Mouse (Mus musculus) limb, embryonic 14.5 days (tissue): ENCODE results near the gene Slc51a. TPM values are rescaled to one million over a fixed set of nuclear protein-coding genes. Genes with fewer than 3 reads are reported as not detected.

Source experiments
- ATAC-seq: fragments of 200-750 bp; cut with Nextera tagmentation; 2 replicates; pipeline ENCODE4 v1.8.0; 2017; ENCODE audit warnings: low read depth, moderate number of reproducible peaks, moderate TSS enrichment; ENCODE audit not compliant: low FRiP score
- DNase-seq: peaks from one replicate; pipeline ENCODE4 v3.0.0-alpha.2; 2015; ENCODE audit warnings: low spot score
- H3K27ac ChIP-seq: fragments of 300-500 bp; sonication (generic); replicated peaks from 2 replicates; pipeline ENCODE4 v1.5.1; 2014; ENCODE audit warnings: low read depth, mild to moderate bottlenecking, low read length, moderate library complexity, mixed read lengths
- H3K27me3 ChIP-seq: fragments of 300-500 bp; sonication (generic); 2 replicates; pipeline ENCODE4 v1.6.1; 2014; ENCODE audit warnings: low read length, mixed read lengths; ENCODE audit not compliant: control insufficient read depth, insufficient read depth
- H3K36me3 ChIP-seq: fragments of 300-500 bp; sonication (generic); 2 replicates; pipeline ENCODE4 v1.6.1; 2014; ENCODE audit warnings: mild to moderate bottlenecking, low read length, moderate library complexity, mixed read lengths; ENCODE audit not compliant: control insufficient read depth, insufficient read depth
- H3K4me1 ChIP-seq: fragments of 300-500 bp; sonication (generic); 2 replicates; pipeline ENCODE4 v1.6.1; 2014; ENCODE audit warnings: antibody characterized with exemption, low read length, mixed read lengths; ENCODE audit not compliant: control insufficient read depth, insufficient read depth
- H3K4me2 ChIP-seq: fragments of 300-500 bp; sonication (generic); replicated peaks from 2 replicates; pipeline ENCODE4 v1.6.1; 2014; ENCODE audit warnings: low read depth, mild to moderate bottlenecking, low read length, moderate library complexity; ENCODE audit not compliant: severe bottlenecking
- H3K4me3 ChIP-seq: fragments of 300-500 bp; sonication (generic); replicated peaks from 2 replicates; pipeline ENCODE4 v1.5.1; 2014; ENCODE audit warnings: low read length
- H3K9ac ChIP-seq: fragments of 300-500 bp; sonication (generic); 2 replicates; pipeline ENCODE4 v1.6.1; 2014; ENCODE audit warnings: mild to moderate bottlenecking, low read depth, low read length, moderate library complexity; ENCODE audit not compliant: severe bottlenecking
- H3K9me3 ChIP-seq: fragments of 300-500 bp; sonication (generic); 2 replicates; pipeline ENCODE4 v1.6.1; 2016; ENCODE audit warnings: low read length; ENCODE audit not compliant: control insufficient read depth
- POLR2A ChIP-seq: fragments of 200-500 bp; IDR thresholded peaks from 2 replicates; pipeline ENCODE4 v1.8.0; 2012; ENCODE audit warnings: inconsistent platforms, mild to moderate bottlenecking, moderate library complexity, borderline replicate concordance; ENCODE audit not compliant: insufficient read depth, insufficient read length; ENCODE audit errors: extremely low read depth
- WGBS: fragments of 180-500 bp; shearing (Covaris S2); extraction: QIAGEN DNeasy Blood & Tissue Kit; methylation state at CpG from one replicate; pipeline ENCODE4 v1.1.7; 2014; 5-methylcytosine and 5-hydroxymethylcytosine counted together
- polyA plus RNA-seq, 2 experiments: library from polyadenylated mRNA; depleted of rRNA in 1 of 2; stranded (reverse) in 1 of 2; unstranded in 1 of 2; fragments of >200 nt; fragmentation: Nextera tagmentation in 1 of 2; extraction: Ambion mirVana in 1 of 2; gene quantifications; 2 replicates each; pipeline versions ENCODE4 v1.2.1 to v1.2.3; 2012 to 2014

Gene Slc51a
- polyA plus RNA-seq, 2 experiments, result 0.10 to 0.30 TPM

- Histone ChIP-seq H3K9me3 (no peaks in the 10 kb centered on the region), H3K36me3 (no peaks in the 10 kb centered on the region), H3K9ac (no peak overlapping the region), H3K27ac (no peak overlapping the region), H3K27me3 (no peaks in the 10 kb centered on the region), H3K4me1 (peaks cover 9% of the 10 kb centered on the region), H3K4me3 (peak overlapping the region; percentile 86), H3K4me2 (peak overlapping the region; percentile 80)
- no peak for TF ChIP-seq POLR2A
- ATAC-seq (no peak), DNase-seq (no peak)
- WGBS, result 82% methylated on average over 1 of the region's 1 CpGs
These were observed 55.8 kb downstream of the Slc51a start for GRCm38 (mm10) chr16:32431926-32432325.

DNA sequence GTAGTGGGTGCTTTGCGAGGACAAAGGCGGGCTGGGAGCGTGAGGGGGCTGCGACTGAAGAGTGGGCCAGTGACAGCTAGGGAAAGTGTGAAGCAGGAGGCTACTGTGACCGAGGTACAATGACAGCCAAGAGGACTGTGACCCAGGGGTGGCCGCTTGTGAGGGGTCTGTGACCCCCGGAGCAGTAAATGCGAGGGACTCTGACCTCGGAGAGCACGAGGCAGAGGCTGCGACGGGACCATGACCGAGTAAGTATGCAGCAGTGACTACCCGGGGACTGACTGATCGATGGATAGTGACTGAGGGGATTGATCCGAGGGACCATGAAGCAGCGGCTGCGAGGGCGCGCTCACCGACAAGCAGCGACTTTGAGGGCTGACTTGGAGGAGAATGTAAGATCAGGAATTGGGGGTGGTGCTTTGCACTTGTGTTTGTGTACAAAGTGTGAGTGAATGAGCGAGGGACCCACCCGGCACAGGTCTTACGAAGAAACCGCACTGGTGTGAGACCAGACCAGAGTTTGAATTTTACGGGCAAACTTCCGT is 56.6 kb downstream of the Slc51a start:
- Histone ChIP-seq H3K4me2 (peak overlapping the region; percentile 80), H3K4me3 (peak overlapping the region; percentile 86), H3K27me3 (no peaks in the 10 kb centered on the region), H3K9ac (peak overlapping the region; percentile 85), H3K36me3 (no peaks in the 10 kb centered on the region; the same call in 1 of the 2 replicates), H3K27ac (peak overlapping the region; percentile 89), H3K4me1 (peaks cover 9% of the 10 kb centered on the region), H3K9me3 (no peaks in the 10 kb centered on the region)
- no peak; the same call in 1 of the 2 replicates for ATAC-seq
- TF ChIP-seq POLR2A, result no peak
- 2% methylated on average over 28 of the region's 28 CpGs for WGBS
- peak; percentile 4 for DNase-seq

DNA sequence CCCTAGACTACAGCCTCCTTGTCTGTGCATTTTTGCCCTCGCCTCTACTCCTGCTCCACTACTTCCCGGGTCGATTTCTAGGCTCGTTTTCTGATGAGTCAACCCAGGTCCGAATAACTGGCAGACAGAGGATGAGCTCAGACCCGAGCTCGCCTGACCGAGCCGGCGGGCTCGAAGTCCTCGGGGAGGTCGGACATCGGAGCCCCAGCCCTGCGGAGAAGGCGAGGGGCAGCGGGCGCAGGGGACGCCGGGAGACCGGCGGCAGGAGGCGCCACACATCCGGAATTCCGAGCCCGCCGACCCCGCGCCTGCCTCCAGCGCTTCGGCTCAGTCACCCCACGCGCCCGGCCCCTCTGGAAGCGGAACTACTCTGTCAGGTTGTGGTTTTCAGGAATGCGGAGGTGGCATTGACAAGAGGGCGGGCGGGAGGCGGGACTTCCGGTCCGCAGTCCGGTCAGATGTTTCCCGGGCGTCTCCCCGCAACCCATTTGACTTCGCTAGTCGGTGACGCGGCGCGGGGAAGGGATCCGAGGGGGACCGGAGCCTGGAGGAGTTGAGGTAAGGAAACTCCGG is 57.1 kb downstream of the Slc51a start, which contains the start of gene Pcyt1a:
Gene Pcyt1a, plus strand, starts transcription at position 448 of the 573 bp plus-strand sequence.
- H3K27me3 ChIP-seq, result no peaks in the 10 kb centered on the region
- no peaks in the 10 kb centered on the region; the same call in 1 of the 2 replicates for H3K36me3 ChIP-seq
- H3K9me3 ChIP-seq, result no peaks in the 10 kb centered on the region
- DNase-seq (peak; percentile 95), ATAC-seq (peak; percentile 97)
- peaks cover 9% of the 10 kb centered on the region for H3K4me1 ChIP-seq
- H3K4me3 ChIP-seq, result peak within 1 kb of the TSS; percentile 86
- 0 out of 2 replicates have a peak, but pooled peaks have one; percentile 15 for TF ChIP-seq POLR2A
- peak within 1 kb of the TSS; percentile 89 for H3K27ac ChIP-seq
- WGBS, result 3% methylated on average over 44 of the region's 54 CpGs
- peak within 1 kb of the TSS; percentile 80 for H3K4me2 ChIP-seq
- peak within 1 kb of the TSS; percentile 85 for H3K9ac ChIP-seq

DNA sequence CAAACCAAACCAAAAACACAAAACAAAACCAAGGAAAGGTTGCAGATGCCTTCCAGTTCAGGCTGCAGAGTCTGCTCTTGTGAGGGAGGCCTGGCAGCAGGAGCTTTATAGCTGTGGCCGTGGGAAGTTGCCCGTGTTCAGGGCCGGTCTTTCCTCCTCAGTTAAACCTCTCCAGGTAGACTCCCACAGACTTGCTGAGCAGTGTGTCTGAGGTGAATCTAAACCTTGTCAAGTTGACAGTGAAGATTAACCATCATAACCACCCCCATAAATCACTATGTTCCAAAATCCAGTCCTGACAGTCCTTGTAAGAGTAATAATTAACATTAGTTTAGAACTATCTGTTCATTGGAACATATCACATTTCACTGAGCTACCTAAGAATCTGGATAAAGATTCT is 60.2 kb downstream of the Slc51a start:
- H3K9me3 ChIP-seq, result no peaks in the 10 kb centered on the region
- 94% methylated on average over 3 of the region's 3 CpGs for WGBS
- H3K36me3 ChIP-seq, result no peaks in the 10 kb centered on the region; the same call in 1 of the 2 replicates
- no peak overlapping the region for H3K4me2 ChIP-seq
- peaks cover 9% of the 10 kb centered on the region for H3K4me1 ChIP-seq
- ATAC-seq, result no peak
- H3K9ac ChIP-seq, result no peak overlapping the region
- H3K4me3 ChIP-seq, result no peak overlapping the region
- DNase-seq, result no peak
- H3K27ac ChIP-seq, result no peak overlapping the region
- TF ChIP-seq POLR2A, result no peak
- no peaks in the 10 kb centered on the region for H3K27me3 ChIP-seq

Other genes with a start within 250 kb of the Slc51a start
- 11.7 and 13.3 TPM in 2 replicates for gene Fbxo45, start 240.7 kb downstream of the Slc51a start, polyA plus RNA-seq (2012; rRNA removed)
- gene Fbxo45, start 240.7 kb downstream of the Slc51a start, polyA plus RNA-seq (2014; fragmentation: Nextera tagmentation; extraction: Ambion mirVana), result 14.0 and 20.3 TPM in 2 replicates
- gene Wdr53, start 240.7 kb downstream of the Slc51a start, polyA plus RNA-seq (2012; rRNA removed), result 13.7 and 13.8 TPM in 2 replicates
- gene Wdr53, start 240.7 kb downstream of the Slc51a start, polyA plus RNA-seq (2014; fragmentation: Nextera tagmentation; extraction: Ambion mirVana), result 17.8 and 18.1 TPM in 2 replicates
- gene Smco1, start 216.4 kb downstream of the Slc51a start, polyA plus RNA-seq (2012; rRNA removed), result not detected in 2 replicates
- gene Smco1, start 216.4 kb downstream of the Slc51a start, polyA plus RNA-seq (2014; fragmentation: Nextera tagmentation; extraction: Ambion mirVana), result not detected in 2 replicates
- gene Rnf168, start 210.4 kb downstream of the Slc51a start, polyA plus RNA-seq (2012; rRNA removed), result 14.1 and 14.8 TPM in 2 replicates
- 28.5 and 31.8 TPM in 2 replicates for gene Rnf168, start 210.4 kb downstream of the Slc51a start, polyA plus RNA-seq (2014; fragmentation: Nextera tagmentation; extraction: Ambion mirVana)
- gene Ubxn7, start 155.6 kb downstream of the Slc51a start, polyA plus RNA-seq (2012; rRNA removed), result 23.7 and 24.6 TPM in 2 replicates
- gene Ubxn7, start 155.6 kb downstream of the Slc51a start, polyA plus RNA-seq (2014; fragmentation: Nextera tagmentation; extraction: Ambion mirVana), result 18.6 and 23.5 TPM in 2 replicates
- gene Tm4sf19, start 87.4 kb downstream of the Slc51a start, polyA plus RNA-seq (2012; rRNA removed), result 0.10 and 0.24 TPM in 2 replicates
- 0.15 TPM in 1 of 2 replicates, not detected in the other for gene Tm4sf19, start 87.4 kb downstream of the Slc51a start, polyA plus RNA-seq (2014; fragmentation: Nextera tagmentation; extraction: Ambion mirVana)
- gene Tctex1d2, start 68.2 kb downstream of the Slc51a start, polyA plus RNA-seq (2012; rRNA removed), result 15.3 and 16.9 TPM in 2 replicates
- 25.6 and 25.9 TPM in 2 replicates for gene Tctex1d2, start 68.2 kb downstream of the Slc51a start, polyA plus RNA-seq (2014; fragmentation: Nextera tagmentation; extraction: Ambion mirVana)
- gene Pcyt1a, start 57.0 kb downstream of the Slc51a start, polyA plus RNA-seq (2012; rRNA removed), result 22.0 and 23.4 TPM in 2 replicates
- gene Pcyt1a, start 57.0 kb downstream of the Slc51a start, polyA plus RNA-seq (2014; fragmentation: Nextera tagmentation; extraction: Ambion mirVana), result 45.9 and 47.8 TPM in 2 replicates
- not detected in 2 replicates for gene Zdhhc19, start 8.4 kb upstream of the Slc51a start, polyA plus RNA-seq (2012; rRNA removed)
- not detected in 2 replicates for gene Zdhhc19, start 8.4 kb upstream of the Slc51a start, polyA plus RNA-seq (2014; fragmentation: Nextera tagmentation; extraction: Ambion mirVana)
- gene Tfrc, start 121.0 kb upstream of the Slc51a start, polyA plus RNA-seq (2012; rRNA removed), result 28.6 and 33.6 TPM in 2 replicates
- gene Tfrc, start 121.0 kb upstream of the Slc51a start, polyA plus RNA-seq (2014; fragmentation: Nextera tagmentation; extraction: Ambion mirVana), result 33.4 and 33.8 TPM in 2 replicates
- 98.1 and 141 TPM in 2 replicates for gene Tnk2, start 156.0 kb upstream of the Slc51a start, polyA plus RNA-seq (2012; rRNA removed)
- 16.0 and 17.6 TPM in 2 replicates for gene Tnk2, start 156.0 kb upstream of the Slc51a start, polyA plus RNA-seq (2014; fragmentation: Nextera tagmentation; extraction: Ambion mirVana)
- gene Muc4, start 248.0 kb upstream of the Slc51a start, polyA plus RNA-seq (2012; rRNA removed), result 0.01 and 0.04 TPM in 2 replicates
- gene Muc4, start 248.0 kb upstream of the Slc51a start, polyA plus RNA-seq (2014; fragmentation: Nextera tagmentation; extraction: Ambion mirVana), result not detected in 2 replicates